Mouse (Mus musculus): ENCODE data around the gene Ino80d.
A peak's percentile ranks its signal among the peaks of the same experiment; 100 is the strongest.

Ino80d gene

DNA sequence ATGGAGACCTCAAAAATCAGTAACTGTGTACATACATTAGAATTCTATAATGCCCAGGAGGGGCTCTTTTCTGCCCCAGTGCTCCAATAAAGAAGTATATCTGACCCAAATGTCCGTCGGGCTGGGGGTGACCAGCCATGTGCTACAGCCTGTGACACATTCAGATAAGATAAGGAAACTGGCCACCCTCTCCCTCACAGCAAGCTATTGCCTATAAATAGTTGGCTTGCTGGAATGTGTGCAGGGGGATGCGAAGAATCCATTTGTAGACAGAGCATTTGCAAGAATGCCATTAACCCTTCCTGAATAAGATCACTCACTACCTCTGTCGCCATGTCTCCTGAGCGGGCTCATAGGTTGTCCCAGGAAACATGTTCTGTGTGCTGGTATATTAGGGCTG lies 121.8 kb downstream of the Ino80d start:
- DNase-seq (ENCODE audit: extremely low spot score, low read depth, low spot score): no peak

DNA sequence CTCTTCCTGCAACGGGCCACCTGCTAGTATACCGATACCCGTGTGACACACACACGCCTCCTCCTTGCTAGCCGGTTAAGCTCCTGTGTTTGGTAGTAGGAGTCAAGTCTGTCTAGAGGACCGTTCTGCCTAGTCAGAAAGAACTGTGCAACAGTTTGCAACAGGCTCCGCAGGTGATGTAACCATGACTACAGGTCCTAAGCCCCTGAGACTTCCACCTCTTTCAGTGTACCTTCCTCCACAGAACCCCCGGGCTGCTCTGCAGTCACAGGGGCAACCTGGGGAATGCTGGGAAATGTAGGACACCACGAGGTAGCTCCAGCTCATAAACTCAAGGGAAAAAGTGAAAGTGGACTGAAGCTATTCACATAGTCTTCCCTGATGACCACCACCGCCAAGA lies 123.4 kb downstream of the Ino80d start:
- DNase-seq (ENCODE audit: extremely low spot score, low read depth, low spot score): no peak

DNA sequence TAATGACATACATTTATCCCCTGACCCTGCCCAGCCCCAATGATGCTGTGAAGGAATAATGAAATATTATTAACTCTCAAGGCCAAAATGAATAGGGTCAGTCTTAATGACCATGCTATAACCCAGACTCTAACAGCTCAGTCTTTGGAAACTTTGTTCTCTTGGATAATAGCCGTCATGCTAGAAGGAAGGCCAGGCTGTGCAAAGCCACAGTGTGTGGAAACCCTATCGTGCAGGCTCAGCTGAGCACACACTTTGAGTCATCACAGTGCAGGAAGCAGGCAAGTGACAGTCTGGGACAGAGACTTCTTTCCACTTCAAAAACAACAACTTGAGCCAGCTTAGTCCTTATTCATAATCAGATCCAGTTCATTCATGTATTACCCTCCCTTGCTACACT lies 126.9 kb downstream of the Ino80d start:
- no peak for DNase-seq (ENCODE audit: extremely low spot score, low read depth, low spot score)

DNA sequence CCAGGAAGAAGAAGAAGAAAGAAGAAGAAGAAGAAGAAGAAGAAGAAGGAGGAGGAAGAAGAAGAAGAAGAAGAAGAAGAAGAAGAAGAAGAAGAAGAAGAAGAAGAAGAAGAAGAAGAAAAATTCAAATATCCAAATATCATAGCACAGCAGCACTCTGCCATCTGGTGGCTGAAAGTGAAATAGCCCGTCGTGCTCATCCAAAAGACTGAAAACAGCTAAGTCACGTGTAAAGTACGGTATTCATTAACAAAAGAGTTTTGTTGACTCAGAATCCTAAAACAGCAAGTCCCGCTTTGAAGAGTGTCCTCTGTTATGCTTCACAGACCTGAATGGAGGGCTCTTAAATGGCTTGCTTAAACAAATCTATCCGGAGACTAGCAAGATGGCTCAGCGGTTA lies 128.2 kb downstream of the Ino80d start:
- DNase-seq (ENCODE audit: extremely low spot score, low read depth, low spot score): no peak

DNA sequence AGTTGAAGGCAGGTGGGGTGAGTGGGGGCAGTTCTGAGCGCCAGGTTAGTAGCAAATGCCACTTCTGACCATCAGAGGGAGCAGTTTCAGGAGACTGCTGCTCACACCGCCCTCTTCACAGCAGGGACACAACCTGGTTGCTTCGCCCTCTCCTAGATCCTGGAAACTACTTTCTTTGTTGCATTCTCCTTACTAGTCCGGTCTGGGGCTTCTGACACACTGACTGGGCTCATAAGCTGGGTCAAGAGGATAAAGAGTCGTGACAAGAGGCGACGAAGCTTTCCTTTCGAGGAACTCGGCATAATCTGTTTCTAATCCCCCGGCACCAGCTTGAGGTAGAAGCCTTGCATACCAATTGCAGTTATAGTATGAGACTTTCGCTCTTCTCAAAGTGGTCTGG lies 129.9 kb downstream of the Ino80d start:
- DNase-seq (ENCODE audit: extremely low spot score, low read depth, low spot score): no peak

DNA sequence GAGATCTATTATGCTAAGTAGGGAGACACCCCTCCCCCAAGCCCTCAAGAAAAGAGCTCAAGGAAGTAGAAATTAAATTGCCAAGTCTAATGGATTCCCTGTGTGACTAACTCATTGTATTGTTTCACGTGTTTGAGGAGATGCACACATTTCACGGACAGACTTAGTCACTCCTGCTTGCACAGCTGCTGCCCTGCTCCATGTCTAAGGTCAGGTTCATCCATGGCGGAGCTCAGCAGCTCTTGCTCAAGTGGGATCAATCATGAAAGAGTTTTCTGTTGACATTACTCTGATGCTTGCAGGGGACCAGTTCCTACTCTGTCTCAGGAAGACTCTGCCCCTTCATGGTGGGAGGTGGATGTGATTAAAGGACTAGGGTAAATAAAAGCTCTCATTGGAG lies 137.7 kb downstream of the Ino80d start:
- no peak for DNase-seq (ENCODE audit: extremely low spot score, low read depth, low spot score)

DNA sequence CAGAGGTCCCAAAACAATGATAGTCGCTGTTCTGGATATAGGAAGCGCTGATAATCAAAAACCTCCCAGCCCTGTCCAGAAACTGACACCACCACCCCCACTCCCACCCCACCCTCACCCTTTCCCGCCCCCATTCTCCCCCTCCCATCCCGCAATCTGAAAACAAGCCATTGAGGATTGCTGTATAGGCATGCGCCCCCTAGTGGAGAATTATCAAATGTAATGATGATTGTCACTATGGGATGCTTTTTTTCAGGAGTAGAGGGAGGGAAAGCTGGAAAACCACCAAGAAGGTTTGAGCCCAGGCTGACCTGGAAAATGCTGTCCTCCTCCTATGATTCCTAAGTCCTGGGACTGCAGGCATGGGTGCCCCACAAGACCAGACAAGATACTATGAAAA lies 147.6 kb downstream of the Ino80d start:
- DNase-seq (ENCODE audit: extremely low spot score, low read depth, low spot score): no peak

DNA sequence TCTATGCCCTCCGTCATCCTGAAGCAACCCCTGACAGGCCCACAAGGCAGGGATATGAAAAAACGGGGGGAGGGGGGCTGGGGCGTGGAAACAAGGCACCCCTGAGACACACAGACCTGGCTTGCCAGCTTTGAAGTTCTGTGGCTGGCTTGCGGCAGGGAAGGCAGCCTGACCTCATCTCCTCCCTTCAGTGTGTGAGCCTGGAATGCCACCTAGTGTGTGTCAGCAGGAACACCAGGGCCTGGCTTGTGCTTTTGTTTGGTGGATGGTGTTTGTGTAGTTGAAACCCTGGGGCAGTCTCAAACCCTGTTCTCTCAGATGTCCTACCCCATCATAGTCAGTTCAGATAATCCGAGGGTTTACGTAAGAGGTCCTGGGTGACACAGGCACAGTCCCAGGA lies 150.2 kb downstream of the Ino80d start:
- DNase-seq (ENCODE audit: extremely low spot score, low read depth, low spot score): no peak

DNA sequence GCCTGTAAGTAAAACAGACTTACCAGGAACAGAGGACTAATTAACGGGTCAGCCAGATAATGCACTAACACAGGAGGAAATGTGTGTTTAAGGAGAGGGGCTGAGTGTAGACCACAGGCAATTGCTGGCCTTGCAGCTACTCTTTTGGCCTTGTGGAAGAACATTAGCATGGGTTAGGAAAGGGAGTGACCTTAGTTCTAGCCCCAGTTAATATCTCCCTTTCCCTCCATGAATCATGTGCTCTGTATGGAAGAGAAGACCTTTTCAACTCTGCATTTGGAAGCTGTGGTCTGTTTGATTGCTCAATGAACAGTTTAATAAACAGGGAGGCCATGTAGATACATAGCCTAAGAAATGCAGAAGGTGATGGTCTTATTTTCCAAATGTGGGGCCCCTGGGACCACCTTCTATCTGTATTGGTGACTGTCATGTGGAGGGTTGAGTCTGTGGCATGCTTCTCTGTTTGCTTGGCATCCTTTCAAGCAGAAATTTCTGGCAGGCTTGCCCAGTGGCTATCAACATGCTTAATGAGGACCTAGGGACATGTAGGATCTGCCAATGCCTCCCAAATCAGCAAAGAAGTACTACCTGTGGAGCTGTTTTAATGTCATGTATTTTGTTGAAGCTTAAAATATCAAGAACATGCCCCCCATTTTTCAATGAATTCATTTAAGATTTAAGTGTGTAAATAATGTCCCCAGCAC lies 157.4 kb downstream of the Ino80d start:
- DNase-seq (ENCODE audit: extremely low spot score, low read depth, low spot score): no peak

DNA sequence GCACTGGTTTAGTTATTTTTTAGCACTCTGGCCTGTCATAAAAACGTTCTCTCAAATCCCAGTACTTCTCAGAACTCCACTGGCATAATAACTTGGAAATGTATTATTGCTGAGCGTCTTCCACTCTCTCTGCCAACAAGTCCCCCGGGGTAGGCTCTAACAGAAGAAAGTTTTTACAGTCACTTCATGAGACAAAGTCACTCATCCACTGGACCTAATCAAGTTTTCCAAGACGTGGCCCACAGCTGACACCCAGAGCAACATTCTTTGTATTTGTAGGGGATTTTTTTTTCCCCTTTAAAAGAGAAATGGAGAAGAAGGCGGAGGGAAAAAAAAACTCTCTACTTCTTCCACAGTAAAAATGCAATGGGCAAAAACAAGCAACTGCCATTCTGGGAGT lies 157.9 kb downstream of the Ino80d start:
- DNase-seq (ENCODE audit: extremely low spot score, low read depth, low spot score): no peak

DNA sequence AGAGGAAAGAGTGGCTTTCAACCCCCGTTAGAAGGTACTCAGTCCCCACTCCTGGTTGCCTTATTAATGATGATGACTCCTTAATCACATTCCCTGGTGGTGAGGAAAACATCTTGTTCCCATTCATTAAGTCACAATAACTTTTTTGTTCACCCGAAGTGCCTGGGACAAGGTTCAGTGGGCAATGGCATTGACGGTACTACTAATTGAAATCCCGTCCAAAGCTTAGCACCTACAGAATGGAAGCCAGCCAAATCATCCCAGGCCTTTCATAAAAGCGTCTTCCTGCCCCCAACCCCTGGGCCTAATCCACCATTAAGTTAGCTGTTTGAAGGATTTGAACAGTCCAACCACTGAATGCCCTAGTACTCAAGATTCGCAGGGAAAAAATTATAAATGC lies 159.1 kb downstream of the Ino80d start:
- no peak for DNase-seq (ENCODE audit: extremely low spot score, low read depth, low spot score)

DNA sequence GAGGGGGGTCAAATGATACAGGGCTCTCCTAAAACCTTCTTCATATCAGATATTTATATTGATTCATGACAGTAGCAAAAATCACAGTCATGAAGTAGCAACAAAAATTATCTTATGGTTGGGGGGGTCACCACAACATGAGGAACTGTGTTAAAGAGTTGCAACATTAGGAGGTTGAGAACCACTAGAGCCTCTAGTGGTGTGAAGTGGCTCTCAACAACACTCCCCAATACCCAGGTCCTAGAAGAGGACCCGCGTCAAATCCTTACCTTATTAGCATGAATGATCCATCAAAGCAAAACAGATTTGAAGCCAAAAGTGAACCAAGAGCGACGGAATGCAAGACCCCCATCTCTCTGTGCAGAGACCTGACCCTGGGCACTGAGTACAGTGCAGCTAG lies 161.4 kb downstream of the Ino80d start:
- no peak for DNase-seq (ENCODE audit: extremely low spot score, low read depth, low spot score)

DNA sequence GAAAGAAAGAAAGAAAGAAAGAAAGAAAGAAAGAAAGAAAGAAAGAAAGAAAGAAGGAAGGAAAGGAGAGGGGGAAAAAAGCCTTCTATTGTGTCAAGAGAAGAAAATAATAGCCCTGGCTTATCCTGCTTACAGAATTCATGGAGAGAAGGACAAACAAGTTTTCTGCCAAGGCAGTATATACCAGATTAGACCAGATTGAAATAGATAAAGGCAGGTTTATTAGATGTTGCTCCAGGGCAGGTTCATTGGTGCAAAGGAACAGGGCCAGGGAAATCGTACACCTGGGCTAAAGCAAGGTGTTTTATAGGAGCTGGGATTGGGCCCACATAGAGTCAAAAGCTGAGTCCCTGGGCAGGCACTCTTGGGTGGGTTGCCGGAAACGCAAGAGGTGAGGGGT lies 162.1 kb downstream of the Ino80d start:
- DNase-seq (ENCODE audit: extremely low spot score, low read depth, low spot score): no peak

DNA sequence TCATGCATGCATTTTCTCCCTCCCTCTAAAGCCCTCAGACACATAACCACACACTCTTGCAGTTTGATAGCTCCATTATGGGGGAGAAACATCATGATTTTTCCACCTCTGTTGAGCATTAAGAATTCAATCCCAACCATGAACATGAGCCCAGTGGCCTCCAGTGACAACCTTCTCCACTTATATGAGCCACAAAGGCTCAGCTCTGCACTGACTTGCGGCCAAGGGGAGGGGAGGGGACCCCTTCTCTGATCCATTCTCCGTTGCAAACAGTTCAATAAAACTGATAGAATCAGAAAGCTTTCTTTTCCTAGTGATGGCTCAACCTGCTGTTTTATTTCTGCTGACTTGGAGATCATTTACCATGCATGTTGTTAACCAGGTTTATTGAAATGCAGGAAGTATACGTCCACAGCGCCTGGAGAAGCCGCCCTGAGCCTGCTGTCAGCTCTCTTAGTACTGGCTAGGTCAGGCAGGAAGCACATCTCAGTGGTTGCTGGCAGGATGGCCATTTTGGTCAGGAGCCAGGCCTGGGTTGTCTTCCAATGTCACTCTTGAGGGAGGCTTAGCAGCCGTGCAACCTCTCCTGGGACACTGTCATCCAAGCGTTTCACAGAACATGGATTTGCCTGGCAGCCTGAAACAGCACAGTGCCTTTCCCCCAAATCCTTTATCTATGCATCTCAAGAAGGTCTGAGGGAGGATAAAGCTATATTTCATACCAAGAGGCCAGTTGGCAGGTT lies 163.2 kb downstream of the Ino80d start:
- no peak for DNase-seq (ENCODE audit: extremely low spot score, low read depth, low spot score)

DNA sequence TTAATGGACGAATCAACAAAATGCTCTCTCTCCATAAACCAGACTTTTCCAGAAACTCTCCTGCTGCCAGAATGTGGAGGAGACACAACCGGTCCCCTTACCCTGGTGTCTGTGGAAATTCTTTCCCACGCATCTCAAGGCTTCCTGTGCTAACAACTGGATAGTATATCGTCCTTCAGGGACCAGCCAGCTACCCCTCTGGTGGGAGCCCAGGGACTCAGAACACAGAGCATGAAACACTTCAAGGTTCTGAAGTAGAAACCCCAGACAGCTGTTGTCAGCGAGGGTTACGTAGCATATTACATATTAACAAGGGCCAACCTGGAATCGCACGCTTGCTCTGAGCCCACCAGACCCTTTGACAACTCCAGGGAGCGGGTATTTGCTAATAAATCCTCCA lies 163.9 kb downstream of the Ino80d start:
- no peak for DNase-seq (ENCODE audit: extremely low spot score, low read depth, low spot score)

DNA sequence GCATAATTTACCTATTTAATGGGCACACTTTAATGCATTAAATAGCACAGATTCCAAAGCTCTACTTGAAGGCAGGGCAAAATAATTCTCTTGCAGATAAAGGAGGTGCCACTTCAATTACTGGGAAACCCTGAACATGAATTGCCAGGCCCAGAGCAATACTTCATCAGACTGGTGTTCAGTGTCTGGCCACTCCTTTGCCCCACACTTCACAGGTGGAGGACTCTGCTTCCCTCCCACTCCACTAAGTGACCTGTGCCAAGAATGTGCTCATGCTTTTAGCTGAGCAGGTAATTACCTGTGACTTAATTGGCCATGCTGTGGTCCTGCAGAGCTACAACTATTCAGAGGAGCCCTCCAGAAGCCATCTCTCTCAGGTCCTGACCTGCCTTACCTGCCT lies 166.7 kb downstream of the Ino80d start:
- DNase-seq (ENCODE audit: extremely low spot score, low read depth, low spot score): no peak

DNA sequence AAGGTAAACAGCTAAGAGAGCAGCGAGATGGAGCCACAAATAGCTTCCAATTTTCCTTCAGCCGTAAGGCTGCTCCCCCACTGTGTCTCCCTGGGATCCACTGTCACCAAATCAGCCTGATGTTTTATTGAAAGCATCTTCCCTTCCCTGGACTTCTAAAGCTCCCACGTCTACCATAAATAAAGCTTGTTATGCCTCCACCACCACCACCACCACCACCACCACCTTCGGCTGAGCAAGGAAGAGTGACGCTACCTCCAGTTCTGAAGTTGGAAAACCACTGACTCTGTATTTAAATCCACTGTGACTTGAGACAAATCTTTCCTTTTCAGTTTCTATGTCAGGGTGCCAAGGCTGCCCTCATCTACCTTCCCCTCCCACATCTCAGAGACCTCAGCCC lies 167.5 kb downstream of the Ino80d start:
- no peak for DNase-seq (ENCODE audit: extremely low spot score, low read depth, low spot score)

DNA sequence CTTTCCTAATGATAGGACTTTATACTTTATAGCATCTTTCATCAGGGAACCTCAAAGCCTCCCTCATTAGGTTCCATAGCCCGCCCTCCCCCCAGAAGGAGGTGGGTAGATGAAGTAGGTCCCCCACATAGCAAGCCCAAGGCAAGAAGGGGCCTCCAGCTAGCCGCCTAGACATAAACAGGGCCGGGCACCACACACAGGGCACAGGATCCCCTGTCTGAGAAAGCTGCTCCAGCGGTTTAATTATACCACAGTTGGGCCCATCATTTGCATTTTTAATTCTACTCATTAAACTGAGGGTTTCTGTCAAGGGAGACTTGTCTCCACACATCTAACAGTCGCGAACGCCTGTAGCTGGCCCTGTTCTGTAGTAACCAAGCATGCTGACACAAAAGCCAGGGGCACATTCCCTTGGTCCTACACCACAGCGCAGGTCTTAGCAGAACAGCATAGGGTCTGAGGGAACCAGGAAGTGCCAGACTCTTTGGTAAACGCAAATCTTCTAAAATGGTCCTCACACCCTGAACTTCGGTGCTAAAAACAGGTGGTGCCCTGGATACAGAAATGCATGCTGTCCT lies 179.6 kb downstream of the Ino80d start:
- no peak for DNase-seq (ENCODE audit: extremely low spot score, low read depth, low spot score)

DNA sequence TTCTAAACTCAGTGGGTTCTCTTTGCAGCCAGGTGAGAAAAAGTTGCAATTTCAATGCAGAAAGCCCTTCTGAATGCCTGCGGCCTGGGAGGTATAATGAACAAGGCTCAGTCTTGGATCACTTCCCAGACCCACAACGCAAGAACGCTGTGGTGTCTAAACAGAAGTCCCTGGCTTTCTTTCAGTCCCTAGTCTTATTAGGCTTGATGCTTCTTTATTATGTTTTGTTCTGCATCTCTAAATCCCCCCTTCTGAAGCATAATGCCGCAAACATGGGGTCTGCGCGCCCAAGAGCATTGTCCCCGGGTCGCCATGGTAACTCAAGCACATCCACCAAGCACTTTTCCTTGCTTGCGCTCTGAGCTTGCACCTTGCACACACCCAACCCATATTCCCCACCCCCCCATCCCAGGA lies 180.4 kb downstream of the Ino80d start:
- DNase-seq (ENCODE audit: extremely low spot score, low read depth, low spot score): no peak

DNA sequence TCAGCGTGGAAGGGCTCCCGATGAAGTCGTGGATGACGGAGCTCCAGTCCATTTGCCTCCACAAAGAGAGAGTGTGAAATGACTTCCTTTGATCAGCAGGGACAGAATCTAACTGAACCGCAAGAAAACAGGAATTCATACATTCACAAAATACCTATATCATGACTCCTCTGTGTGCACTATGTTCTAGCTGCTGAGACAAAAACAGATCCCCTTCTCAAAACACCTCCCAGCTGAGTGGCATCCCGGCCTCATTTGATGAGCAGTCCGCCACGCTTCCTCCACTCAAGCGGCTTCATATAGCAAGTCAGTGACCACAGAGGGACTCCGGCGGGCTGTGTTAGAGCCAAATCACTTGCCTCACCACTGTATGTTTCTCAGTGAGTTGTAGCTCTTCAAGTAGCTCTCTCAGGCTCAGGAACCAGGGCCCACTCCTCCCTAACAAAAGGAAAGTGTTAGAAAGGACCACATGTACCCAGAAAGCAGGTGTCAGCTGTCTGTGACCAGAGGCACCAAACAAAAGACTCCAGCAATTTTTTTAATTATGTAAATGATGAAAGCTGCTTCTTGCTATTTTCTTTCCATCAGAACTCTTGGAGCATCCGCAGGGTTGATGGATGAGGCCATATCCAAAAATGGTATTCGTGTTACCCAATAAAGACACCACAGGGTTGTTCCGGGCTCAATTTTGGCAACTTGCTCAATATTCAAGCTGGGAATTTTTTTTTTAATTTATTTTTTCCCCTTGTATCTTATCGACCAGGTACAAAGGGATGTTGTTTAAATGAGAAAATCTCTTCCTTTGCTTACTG lies 181.0 kb downstream of the Ino80d start:
- DNase-seq (ENCODE audit: extremely low spot score, low read depth, low spot score): no peak

DNA sequence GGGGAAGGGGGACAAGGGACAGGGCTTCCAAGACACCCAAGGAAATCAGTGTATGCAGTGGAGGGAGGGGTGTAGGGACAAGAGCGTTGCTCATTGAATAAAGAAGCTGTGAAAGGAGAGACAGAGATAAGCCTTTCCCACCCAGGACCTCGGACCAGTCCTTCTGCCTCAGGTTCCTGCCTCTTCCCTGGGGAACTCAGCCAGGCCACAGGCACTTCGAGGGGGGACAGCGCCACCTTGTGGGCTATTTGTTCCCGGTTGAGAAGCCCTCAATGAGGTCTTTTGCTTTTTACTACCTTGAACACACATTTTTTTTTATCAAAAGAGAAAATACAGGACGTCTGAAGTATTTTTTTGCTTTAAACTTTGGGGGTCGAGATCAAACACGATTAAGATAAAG lies 185.0 kb downstream of the Ino80d start:
- DNase-seq (ENCODE audit: extremely low spot score, low read depth, low spot score): peak; percentile 49

DNA sequence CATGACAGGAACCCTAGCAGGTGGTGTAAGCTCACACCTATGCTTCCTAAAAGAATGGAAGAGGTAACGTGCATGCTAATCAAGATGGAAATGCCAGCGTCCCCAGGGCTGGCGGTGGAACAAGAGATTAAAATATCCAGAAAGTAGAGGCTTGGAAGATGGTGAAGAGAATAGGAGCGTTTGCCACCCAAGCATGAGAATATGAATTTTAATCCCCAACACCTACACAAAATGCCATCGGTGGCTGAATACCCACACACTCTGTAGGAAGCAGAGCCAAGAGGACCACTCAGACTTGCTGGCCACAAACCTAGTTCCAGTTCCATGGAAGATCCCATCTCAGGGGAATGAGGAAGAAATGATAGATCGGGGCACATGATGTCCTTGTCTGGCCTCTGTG lies 195.2 kb downstream of the Ino80d start:
- DNase-seq (ENCODE audit: extremely low spot score, low read depth, low spot score): no peak

All from hindlimb bud, embryonic 11.5 days (tissue).